Mouse (Mus musculus) liver, postnatal 0 days (tissue): ENCODE data around the gene Saa3.

ENCODE experiments used
- CTCF ChIP-seq: sonication (generic); IDR thresholded peaks from 2 replicates; pipeline ENCODE4 v1.5.1; 2016; ENCODE audit warnings: antibody characterized with exemption, low read depth
- EP300 ChIP-seq: IDR thresholded peaks from 2 replicates; pipeline ENCODE4 v1.6.1; 2016; ENCODE audit warnings: antibody characterized with exemption, low read depth, mild to moderate bottlenecking

DNA sequence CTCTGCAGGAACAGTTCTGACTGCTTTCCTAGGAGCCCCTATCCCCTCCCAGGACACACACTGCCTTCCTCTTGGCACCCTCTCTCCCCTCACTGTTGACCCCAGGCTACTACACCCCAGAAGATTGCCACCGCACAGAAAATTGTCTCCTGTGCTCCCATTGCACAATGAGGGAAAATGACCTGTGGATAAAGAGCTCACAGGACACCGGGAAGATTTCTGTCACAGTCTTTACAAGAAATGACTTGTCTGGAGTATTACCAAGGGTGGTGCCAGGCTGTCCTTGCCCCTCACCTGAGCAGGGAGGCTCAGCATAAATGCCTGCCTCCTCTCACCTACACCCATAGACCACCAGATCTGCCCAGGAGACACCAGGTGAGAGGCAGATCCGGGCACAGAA, 36.0 kb upstream of the Saa3 start, which contains the start of gene Saa2:
- TF ChIP-seq CTCF (no peak), EP300 (no peak)
